ENCODE assay signal across 14 mouse cellular contexts in genomic region chr17:47965885-47966505, GRCm38 (mm10). TPM values are rescaled to one million over a fixed set of nuclear protein-coding genes. Genes with fewer than 3 reads are reported as not detected.
DNase-seq lines count a peak whose midpoint lies in the region; ATAC-seq and TF ChIP-seq lines count a peak whose summit lies in the region.
"Had no signal": no experiment of that assay in that cellular context is flagged by ENCODE, and none has a peak within 500 bp of the region (broad histone marks: within the 10 kb centered on the region; RNA-seq: fewer than 3 reads in every experiment).

No protein-coding gene starts in this region.

- no peak overlapping the region for H3K4me3 ChIP-seq in kidney, adult 2 months (ENCODE audit: insufficient read depth, low read depth, low read length)
- H3K4me3 ChIP-seq in embryonic facial prominence, embryonic 14.5 days (ENCODE audit: low read depth, low read length): no peak overlapping the region
- no peak overlapping the region for H3K4me3 ChIP-seq in kidney, postnatal 0 days (replicated peaks; ENCODE audit: low read depth, low read length)
- H3K4me3 ChIP-seq in stomach, embryonic 16.5 days (replicated peaks; ENCODE audit: low read length): no peak overlapping the region
- H3K4me3 ChIP-seq: megakaryocyte, embryonic 14.5 days; myocyte had no signal

- no peaks in the 10 kb centered on the region for H3K36me3 ChIP-seq in kidney, adult 2 months (ENCODE audit: control insufficient read depth, insufficient read depth, low read length)
- no peaks in the 10 kb centered on the region for H3K36me3 ChIP-seq in embryonic facial prominence, embryonic 14.5 days (ENCODE audit: control insufficient read depth, insufficient read depth, low read length)
- H3K36me3 ChIP-seq in kidney, postnatal 0 days (ENCODE audit: insufficient read depth, low read length): no peaks in the 10 kb centered on the region
- no peaks in the 10 kb centered on the region for H3K36me3 ChIP-seq in stomach, embryonic 16.5 days (ENCODE audit: control insufficient read depth, insufficient read depth, low read length)

- no peak for TF ChIP-seq POLR2A in kidney, adult 2 months (IDR thresholded peaks at IDR 0.05; ENCODE audit: low read depth, low read length)

- peak; percentile 30 for DNase-seq in kidney, adult 2 months
- no peak for DNase-seq in kidney, postnatal 14 days
- DNase-seq in embryonic facial prominence, embryonic 14.5 days (ENCODE audit: low spot score): peak; percentile 31
- DNase-seq in kidney, postnatal 0 days (ENCODE audit: low spot score): peak; percentile 79
- no peak for DNase-seq in frontal cortex, postnatal 25 days (ENCODE audit: low spot score in 2 of 2)
- DNase-seq in urinary bladder, adult 2 months (ENCODE audit: low spot score): no peak
- DNase-seq: cerebellum, postnatal 14 days; thymus, postnatal 36 days had no signal

- WGBS in kidney, adult 2 months: 26% methylated on average over 12 of the region's 12 CpGs
- 49% methylated on average over 8 of the region's 12 CpGs for WGBS in embryonic facial prominence, embryonic 14.5 days
- 5% methylated on average over 7 of the region's 12 CpGs for WGBS in kidney, postnatal 0 days
- WGBS in stomach, embryonic 16.5 days: 9% methylated on average over 6 of the region's 12 CpGs

- H3K9me3 ChIP-seq in embryonic facial prominence, embryonic 14.5 days (ENCODE audit: control insufficient read depth, low read length): no peaks in the 10 kb centered on the region
- no peaks in the 10 kb centered on the region for H3K9me3 ChIP-seq in kidney, postnatal 0 days (replicated peaks; ENCODE audit: low read length)
- no peaks in the 10 kb centered on the region for H3K9me3 ChIP-seq in stomach, embryonic 16.5 days (replicated peaks; ENCODE audit: control insufficient read depth, low read length)

- TF ChIP-seq CTCF in kidney, adult 2 months (conservative IDR thresholded peaks at IDR 0.05; ENCODE audit: insufficient read depth, insufficient read length, low read depth, low read length): no peak
- no peak for TF ChIP-seq CTCF in kidney, postnatal 0 days (IDR thresholded peaks at IDR 0.05; ENCODE audit: low read depth)

- H3K4me1 ChIP-seq in kidney, adult 2 months (ENCODE audit: control insufficient read depth, insufficient read depth, low read length): no peaks in the 10 kb centered on the region
- H3K4me1 ChIP-seq in embryonic facial prominence, embryonic 14.5 days (ENCODE audit: control insufficient read depth, insufficient read depth, low read length): no peaks in the 10 kb centered on the region
- H3K4me1 ChIP-seq in kidney, postnatal 0 days (replicated peaks; ENCODE audit: insufficient read depth, low read length): no peaks in the 10 kb centered on the region
- peaks cover 9% of the 10 kb centered on the region for H3K4me1 ChIP-seq in stomach, embryonic 16.5 days (ENCODE audit: control insufficient read depth, insufficient read depth, low read length)
- H3K4me1 ChIP-seq: megakaryocyte, embryonic 14.5 days had no signal

- no peak overlapping the region for H3K9ac ChIP-seq in embryonic facial prominence, embryonic 14.5 days (ENCODE audit: low read depth, low read length)
- H3K9ac ChIP-seq in kidney, postnatal 0 days (ENCODE audit: low read depth, low read length): no peak overlapping the region
- H3K9ac ChIP-seq in stomach, embryonic 16.5 days (ENCODE audit: low read length): peak overlapping the region; percentile 21; the same call in 1 of the 2 replicates

- H3K27me3 ChIP-seq in kidney, adult 2 months (replicated peaks; ENCODE audit: control insufficient read depth, insufficient read depth, low read length): no peaks in the 10 kb centered on the region
- H3K27me3 ChIP-seq in embryonic facial prominence, embryonic 14.5 days (replicated peaks; ENCODE audit: control insufficient read depth, insufficient read depth, low read length): no peaks in the 10 kb centered on the region
- H3K27me3 ChIP-seq in kidney, postnatal 0 days (ENCODE audit: insufficient read depth, low read length): no peaks in the 10 kb centered on the region
- no peaks in the 10 kb centered on the region for H3K27me3 ChIP-seq in stomach, embryonic 16.5 days (ENCODE audit: control insufficient read depth, insufficient read depth, low read length)
- H3K27me3 ChIP-seq: Patski had no signal

- H3K4me2 ChIP-seq in embryonic facial prominence, embryonic 14.5 days (ENCODE audit: low read depth, low read length): no peak overlapping the region
- H3K4me2 ChIP-seq in kidney, postnatal 0 days (ENCODE audit: low read length): no peak overlapping the region
- no peak overlapping the region for H3K4me2 ChIP-seq in stomach, embryonic 16.5 days (ENCODE audit: low read depth, low read length)

- no peak overlapping the region for H3K27ac ChIP-seq in kidney, adult 2 months (ENCODE audit: insufficient read depth, low read depth, low read length)
- H3K27ac ChIP-seq in embryonic facial prominence, embryonic 14.5 days (replicated peaks; ENCODE audit: low read depth, low read length): no peak overlapping the region
- H3K27ac ChIP-seq in kidney, postnatal 0 days: no peak overlapping the region
- peak overlapping the region; percentile 61 for H3K27ac ChIP-seq in stomach, embryonic 16.5 days (ENCODE audit: low read length)

- no peak for ATAC-seq in embryonic facial prominence, embryonic 14.5 days (ENCODE audit: low read depth)
- peak; percentile 72 for ATAC-seq in kidney, postnatal 0 days (replicated peaks; ENCODE audit: low FRiP score, low read depth)
- ATAC-seq in stomach, embryonic 16.5 days (ENCODE audit: insufficient read depth, low FRiP score): peak; percentile 56; the same call in 1 of the 2 replicates
- no peak for ATAC-seq in CD4-positive, CD25-positive, alpha-beta regulatory T cell, adult 4 months
- ATAC-seq: inflammation-experienced regulatory T-cells, adult 6 months; Patski had no signal

RNA-seq across cellular contexts. Expression of gene Foxp4, which starts 41.5 kb away (rescaled TPM):
- 23.5 and 27.4 TPM in 2 replicates for polyA plus RNA-seq in kidney, adult 2 months (2012; rRNA removed)
- polyA plus RNA-seq in embryonic facial prominence, embryonic 14.5 days (2014; fragmentation: Nextera tagmentation; extraction: Ambion mirVana): 21.0 and 22.7 TPM in 2 replicates
- polyA plus RNA-seq in kidney, postnatal 0 days (2015; fragmentation: Nextera tagmentation; extraction: Ambion mirVana): 7.7 and 9.5 TPM in 2 replicates
- 10.5 and 13.9 TPM in 2 replicates for polyA plus RNA-seq in stomach, embryonic 16.5 days (2015; fragmentation: Nextera tagmentation; extraction: Ambion mirVana)
- 23.6 and 36.5 TPM in 2 replicates for polyA plus RNA-seq in urinary bladder, adult 2 months (2012; rRNA removed)
- polyA plus RNA-seq in CD4-positive, CD25-positive, alpha-beta regulatory T cell, adult 4 months (2017; shearing (Covaris generic)): 1 to 10 TPM; 2.1 to 4.4 TPM

Comparison
In these comparisons a context has a peak if more than half of its experiments do, and no peak if none do; other contexts are left out.
1. DNase-seq: peak in kidney, adult 2 months (single experiment), embryonic facial prominence, embryonic 14.5 days (single experiment) and kidney, postnatal 0 days (single experiment); none in kidney, postnatal 14 days (single experiment), frontal cortex, postnatal 25 days (0 of 2) and urinary bladder, adult 2 months (single experiment).
2. ATAC-seq: peak in kidney, postnatal 0 days (single experiment) and stomach, embryonic 16.5 days (single experiment); none in embryonic facial prominence, embryonic 14.5 days (single experiment) and CD4-positive, CD25-positive, alpha-beta regulatory T cell, adult 4 months (single experiment).